Mouse (Mus musculus): Measurements from ENCODE around the gene Retnlg.
"Not testable (repeated sequence)": the region's sequence is repeated elsewhere in the genome, so short reads cannot be mapped to it uniquely, and the experiment has no call there.

The Retnlg gene

DNA sequence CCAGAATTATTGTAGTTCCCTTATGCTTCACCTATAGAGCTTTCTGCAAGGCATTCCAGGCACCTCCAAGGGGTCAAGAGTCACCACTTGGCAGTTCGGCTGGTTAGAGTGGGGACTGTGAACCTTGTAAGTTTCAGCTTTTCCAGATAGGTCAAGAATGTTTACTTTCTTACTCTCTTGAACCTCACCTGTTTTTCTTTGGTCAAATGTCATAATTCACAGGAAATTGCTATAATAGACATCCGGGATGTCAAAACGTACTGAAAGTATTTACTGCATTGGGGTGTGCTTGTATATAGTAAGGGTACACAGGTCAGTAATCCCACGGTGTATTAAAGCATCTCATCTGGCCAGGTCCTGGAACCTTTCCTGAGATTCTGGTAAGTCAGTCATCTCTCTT is at the start of gene Retnlg:
Gene Retnlg (plus strand): TSS at position 301 of the 400 bp plus-strand sequence.
- DNase-seq (ENCODE audit: low spot score), result no peak

DNA sequence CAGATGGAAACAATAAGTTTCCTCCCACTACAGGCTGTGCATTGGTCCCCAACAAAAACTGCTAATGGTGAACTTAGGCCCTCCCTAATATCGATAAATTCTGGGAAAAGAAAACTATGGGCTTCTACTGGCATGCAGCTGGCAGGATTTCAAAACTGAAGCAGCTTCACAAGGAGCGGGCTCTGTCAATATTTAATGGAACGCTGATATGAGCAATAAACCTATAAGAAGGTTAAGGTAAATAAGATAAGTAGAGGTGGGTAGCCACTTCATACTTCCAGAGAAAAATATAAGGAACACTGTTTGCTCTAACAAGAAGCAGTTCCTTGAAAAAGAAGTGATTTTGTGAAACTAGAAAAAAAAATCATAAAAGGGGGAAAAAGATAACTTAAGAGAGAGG is 45.9 kb upstream of the Retnlg start:
- no peak for DNase-seq (ENCODE audit: low spot score)

DNA sequence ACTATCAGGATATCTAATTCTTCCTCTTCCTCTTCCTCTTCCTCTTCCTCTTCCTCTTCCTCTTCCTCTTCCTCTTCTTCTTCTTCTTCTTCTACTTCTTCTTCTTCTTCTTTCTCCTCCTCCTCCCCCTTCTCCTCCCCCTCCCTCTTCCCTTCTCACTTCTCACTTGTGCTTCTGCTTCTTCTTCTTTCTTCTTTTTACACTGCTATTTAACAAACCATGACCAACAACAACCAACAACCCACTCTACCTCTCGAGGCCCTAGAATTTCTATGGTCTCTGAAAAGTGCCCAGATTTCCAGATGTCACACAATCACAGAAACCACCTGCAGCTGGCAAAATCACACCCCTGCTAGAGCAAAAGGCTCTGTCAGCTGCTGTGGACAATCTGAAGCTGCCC is 44.8 kb upstream of the Retnlg start:
- DNase-seq (ENCODE audit: low spot score), result no peak

DNA sequence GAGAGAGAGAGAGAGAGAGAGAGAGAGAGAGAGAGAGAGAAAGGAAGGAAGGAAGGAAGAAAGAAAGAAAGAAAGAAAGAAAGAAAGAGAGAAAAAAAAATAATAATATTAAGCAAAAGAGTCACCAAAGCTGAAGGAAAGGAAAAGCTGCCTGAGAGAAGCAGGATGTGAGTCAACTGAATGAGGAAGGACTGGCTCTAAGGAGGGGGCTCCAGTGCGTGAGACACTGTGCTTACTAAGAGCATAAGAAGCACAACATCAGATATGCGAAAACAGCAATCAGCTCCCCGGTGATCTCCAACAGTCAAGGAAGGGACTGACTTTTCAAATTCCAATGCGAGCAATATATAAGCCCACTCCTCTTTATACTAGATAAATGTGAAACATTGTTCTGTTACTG is 43.4 kb upstream of the Retnlg start:
- no peak for DNase-seq (ENCODE audit: low spot score)

DNA sequence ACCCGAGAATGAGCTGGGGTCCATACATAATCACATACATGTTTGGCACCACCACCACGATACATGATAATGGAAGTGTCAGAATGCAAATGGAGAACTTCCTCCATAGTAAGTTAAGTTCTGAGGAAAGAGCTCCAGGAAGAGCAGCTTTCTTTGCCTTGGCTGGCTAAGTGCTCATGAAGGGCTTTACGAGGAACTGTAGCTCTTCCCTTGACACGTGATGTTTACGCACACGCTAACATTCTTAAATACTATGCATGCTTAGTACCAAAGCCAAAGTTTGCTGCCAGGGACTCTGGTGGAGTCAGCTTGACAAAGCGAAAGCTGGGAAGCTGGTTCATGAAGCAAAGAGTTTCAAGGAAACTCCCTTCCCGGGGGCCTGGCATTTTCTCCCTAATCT is 40.4 kb upstream of the Retnlg start:
- DNase-seq (ENCODE audit: low spot score), result no peak

DNA sequence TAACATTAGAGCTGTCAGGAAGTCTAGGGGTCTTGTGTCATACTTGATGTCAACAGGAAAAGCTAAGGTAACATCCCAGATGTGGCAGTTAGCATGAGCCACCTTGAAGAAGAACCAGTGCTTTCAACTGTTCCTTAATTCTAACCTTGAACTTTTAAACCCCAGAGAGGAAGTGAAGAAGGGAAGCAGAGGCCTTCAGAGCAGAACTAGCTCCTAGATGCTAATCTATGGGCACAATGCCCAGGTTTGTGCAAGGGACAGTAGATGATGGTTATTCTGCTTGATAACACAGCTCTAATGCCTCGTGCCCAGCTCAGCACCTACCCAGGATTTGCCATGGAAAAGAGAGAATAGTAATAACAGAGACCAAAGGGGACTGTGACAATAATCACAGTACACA is 38.8 kb upstream of the Retnlg start:
- DNase-seq (ENCODE audit: low spot score), result not testable (repeated sequence)

DNA sequence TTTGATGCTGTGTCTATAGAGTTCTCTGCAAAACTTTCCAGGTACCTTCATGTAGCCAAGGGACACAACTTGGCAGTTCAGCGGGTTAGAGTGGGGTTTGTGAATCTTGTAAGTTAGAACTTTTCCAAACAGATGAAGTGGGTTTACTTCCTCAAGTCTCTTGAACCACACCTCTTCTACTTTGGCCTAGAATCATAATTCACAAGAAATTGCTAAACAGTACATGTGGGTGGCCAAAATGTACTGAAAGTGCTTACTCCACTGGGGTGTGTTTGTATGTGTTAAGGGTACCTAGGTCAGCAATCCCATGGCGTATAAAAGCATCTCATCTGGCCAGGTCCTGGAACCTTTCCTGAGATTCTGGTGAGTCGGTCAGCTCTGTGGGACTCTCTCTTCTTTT is 30.2 kb upstream of the Retnlg start, which contains the start of gene Retnla:
Gene Retnla (plus strand): TSS at position 286 of the 400 bp plus-strand sequence.
- no peak for DNase-seq (ENCODE audit: low spot score)

DNA sequence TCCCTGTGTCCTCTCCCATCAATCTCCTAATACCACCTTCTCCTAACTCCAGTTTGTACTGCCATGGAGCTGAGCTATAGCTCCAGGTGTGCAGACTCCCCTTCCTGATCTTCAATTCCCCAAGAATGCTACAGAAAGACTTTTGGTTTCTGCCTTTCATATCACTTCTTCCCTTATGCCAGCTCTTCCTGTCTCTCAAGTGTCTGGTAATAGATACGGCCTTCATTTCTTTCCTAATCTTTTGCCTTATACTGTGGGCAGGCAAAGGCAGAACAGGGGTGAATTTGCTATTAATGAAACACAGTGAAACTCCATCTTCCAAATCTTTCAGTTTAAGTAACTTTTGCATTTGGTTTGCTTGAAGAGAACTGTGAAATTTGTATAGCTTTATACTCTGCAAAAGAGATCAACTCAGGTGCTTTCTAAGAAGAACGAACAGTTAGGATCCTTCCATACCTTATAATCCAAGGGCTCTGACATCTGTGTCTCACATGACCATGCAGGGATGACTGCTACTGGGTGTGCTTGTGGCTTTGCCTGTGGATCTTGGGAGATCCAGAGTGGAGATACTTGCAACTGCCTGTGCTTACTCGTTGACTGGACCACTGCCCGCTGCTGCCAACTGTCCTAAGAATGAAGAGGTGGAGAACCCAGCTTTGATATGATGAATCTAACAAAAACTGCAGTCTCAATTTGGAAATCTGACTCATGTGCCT is 28.6 kb upstream of the Retnlg start:
- DNase-seq (ENCODE audit: low spot score), result no peak

DNA sequence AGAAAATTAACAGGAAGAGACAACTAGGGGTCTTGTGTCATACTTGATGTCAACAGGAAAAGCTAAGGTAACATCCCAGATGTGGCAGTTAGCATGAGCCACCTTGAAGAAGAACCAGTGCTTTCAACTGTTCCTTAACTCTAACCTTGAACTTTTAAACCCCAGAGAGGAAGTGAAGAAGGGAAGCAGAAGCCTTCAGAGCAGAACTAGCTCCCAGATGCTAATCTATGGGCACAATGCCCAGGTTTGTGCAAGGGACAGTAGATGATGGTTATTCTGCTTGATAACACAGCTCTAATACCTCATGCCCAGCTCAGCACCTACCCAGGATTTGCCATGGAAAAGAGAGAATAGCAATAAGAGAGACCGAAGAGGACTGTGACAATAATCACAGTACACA is 7.4 kb upstream of the Retnlg start:
- not testable (repeated sequence) for DNase-seq (ENCODE audit: low spot score)

DNA sequence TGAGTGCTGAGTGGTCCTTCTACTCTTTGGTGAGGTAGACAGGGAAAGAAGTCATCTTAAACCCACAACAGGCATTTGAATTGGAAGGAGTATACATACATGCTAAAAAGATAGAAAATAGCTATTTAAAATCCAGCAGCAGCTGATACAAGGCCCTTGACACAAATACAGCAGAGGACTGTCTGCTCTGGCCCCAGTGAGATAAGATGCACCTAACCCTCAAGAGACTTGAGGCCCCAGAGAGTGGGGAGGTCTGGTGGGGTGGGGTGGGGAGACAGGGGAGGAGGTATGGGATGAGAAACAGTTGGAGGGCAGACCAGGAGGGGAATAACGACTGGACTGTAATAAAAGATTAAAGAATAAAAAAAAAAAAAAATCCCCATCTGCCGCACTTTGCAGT is 4.7 kb upstream of the Retnlg start:
- no peak for DNase-seq (ENCODE audit: low spot score)

DNA sequence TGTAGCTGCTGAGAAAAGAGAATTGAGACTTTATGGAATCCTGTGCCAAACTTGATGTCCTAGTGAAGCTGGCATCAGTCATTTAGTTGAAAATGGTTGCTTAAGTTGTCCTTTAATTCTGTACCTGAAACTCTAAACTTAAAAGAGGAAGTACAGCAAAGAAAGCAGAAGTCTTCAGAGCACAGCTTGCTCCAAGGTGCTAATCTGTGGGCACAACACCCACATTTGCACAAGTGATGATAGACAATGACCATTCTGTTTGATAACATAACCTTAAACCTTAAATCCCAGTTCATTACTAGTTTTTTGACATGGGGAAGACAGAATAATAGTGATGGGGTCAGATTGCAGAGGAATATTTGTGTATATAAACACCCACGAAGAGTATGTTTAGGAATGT is 3.8 kb upstream of the Retnlg start:
- no peak for DNase-seq (ENCODE audit: low spot score)

DNA sequence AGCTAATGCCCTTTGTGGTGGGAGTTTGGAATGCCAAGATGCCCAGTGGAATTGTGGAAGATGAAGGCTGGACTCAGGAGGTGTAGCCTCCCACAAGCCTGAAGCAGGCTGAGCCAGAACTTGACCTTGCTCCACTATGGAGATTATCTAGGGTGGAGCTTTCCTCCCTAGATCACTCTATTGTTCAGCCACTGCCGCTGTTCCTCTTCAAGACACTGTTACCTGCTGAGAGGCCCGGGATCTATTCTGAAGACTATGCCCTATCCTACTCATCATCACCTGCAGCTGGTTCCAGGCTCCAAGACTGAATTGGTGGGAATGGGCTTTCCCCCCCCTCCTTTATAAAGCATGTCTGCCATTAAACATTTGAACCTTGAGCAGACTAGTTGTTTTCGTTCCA is 2.8 kb upstream of the Retnlg start:
- no peak for DNase-seq (ENCODE audit: low spot score)

DNA sequence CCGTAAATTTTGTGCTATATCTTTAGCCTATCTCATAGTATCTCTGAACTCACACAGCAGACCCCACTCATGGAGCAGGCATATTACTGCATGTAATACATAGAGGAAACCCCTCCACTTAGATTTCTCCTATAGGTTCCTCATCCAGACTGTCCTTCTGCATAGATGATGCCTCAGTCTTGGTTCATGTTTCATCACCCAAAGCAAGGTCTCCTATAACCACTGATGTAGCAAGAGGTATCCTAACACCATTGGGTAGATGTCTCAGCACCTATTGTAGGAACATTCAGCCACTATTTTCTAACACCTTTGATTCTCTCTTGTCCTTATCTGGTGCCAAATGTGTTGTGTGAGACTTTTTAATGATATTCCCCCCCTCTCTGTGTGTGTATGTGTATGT is 667 bp upstream of the Retnlg start:
- no peak for DNase-seq (ENCODE audit: low spot score)

DNA sequence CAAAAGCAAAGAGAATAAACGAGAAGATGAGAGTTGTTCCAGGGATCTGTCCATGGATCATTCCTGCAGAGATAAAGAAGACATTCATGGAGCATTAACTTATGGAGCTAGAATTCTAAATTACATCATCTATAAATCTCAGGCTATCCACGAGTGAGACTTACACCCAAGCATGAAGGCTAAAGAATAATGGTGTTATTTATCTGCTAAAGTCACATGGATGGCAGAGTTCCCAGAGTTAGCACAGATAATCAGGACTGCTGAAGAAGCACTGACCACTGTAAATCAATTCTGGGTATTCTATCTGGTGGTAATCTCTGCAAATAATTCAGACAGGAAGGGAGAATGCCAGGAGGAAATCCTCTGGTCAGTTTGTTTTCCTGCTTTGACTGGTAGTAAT is 18.3 kb downstream of the Retnlg start:
- no peak for DNase-seq (ENCODE audit: low spot score)

DNA sequence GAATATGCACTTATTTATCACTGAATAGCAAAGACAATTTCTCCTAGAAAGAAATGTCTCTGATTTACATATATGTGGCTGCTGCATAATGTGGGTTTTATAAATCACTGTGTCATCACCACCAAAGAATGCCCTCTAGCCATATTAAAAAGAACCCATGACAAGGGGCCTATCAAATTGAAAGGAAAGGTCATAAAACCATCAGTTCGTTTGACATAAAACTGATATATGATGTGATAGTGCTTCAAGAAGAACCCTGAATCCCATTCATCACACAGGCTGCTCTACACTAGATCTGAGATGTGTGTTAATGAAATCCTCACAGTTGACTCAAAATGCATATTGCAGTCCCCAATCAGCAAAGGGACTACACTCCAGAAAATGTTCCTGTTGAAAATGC is 27.4 kb downstream of the Retnlg start:
- no peak for DNase-seq (ENCODE audit: low spot score)

DNA sequence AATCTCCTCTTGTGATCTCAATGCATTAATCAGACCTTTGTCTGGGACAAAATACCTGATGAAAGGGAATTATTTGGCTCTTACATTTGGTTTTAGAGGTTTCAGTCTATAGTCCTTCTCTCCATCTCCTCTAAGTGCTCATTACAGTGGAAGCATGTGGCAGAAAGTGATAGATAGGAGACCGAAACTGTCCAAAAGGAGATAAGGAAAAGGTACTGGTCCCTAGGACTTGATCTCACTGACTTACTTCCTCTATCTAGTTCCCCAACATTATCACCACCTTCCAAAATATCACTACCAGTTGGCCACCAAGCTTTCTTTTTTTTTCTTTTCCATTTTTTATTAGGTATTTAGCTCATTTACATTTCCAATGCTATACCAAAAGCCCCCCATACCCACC is 38.8 kb downstream of the Retnlg start:
- no peak for DNase-seq (ENCODE audit: low spot score)

DNA sequence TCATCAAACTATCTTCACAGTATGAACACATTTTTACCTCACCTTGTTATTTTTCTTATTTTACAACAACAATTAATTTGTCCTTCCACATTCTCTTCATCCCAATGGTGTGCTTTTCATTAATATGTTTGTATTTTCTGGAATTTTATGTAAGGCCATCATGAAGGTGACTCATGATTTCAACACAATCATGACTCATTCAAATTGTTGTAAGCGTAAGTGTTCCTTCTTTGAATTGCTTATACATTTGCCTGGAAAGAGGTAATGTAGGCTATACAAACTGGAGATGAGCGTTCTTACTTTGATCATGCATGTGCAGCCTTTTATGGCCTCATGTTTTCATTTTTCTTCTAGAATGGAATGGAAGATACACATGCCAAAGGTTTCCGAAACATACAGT is 40.8 kb downstream of the Retnlg start:
- no peak for DNase-seq (ENCODE audit: low spot score)

DNA sequence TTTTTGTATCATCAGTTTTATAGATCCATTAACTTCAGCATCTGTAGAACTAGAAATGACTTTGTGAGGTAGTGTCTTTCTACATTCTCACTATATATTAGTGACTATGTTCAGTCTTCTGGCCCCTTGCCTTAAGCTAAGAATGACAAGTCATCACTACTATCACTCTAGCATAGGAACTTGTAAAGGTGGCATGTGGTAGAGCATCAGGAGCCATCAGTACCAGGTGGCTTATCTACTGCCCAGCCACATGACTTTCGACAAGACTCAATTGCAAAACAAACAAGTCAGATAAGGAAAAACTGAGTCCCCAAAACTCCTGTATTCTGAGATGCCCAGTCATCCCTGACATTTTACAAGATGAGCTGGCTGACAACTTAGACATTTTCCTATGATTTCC is 51.3 kb downstream of the Retnlg start:
- DNase-seq (ENCODE audit: low spot score), result no peak
